Mouse (Mus musculus): Measurements from ENCODE around the gene Mypop.

GRCm38 (mm10) chr7:18991660-18992293, 732 bp downstream of the Mypop start:
- TF ChIP-seq POLR2A (IDR thresholded peaks at IDR 0.05; ENCODE audit: low read depth, low read length) (no peak), CTCF (IDR thresholded peaks at IDR 0.05; ENCODE audit: extremely low read depth, insufficient read depth, insufficient read length, insufficient replicate concordance) (no peak)

Data from spleen, adult 2 months (tissue).